Mouse (Mus musculus): ENCODE measurements around the gene Hoxa4.

DNA sequence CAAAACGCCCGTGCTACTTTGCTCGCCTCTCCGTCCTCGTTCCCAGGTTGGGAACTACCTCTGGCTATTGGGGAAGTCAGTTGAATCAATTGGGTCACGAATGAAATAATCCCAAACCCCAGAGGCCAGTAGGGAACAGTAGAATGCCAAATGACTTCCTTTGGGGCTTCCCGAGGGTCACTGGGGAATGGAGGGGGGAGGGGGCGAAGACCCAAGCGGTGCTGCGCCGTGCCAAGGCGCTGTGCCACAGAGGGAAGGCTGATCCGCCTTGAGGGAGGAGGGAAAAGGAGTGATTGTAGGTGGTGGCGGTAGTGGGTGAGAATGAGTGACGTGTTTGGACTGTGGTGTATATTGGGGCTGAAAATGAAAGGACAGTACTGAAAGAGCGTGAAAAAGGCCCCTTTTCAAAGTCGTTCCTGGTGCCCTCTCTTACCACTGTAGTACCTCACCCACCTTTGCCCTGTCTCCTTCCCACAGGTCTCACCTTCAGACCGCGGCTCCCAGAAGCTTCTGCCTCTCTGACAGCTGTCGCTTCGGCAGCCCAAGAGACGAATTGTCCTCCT is 21.1 kb upstream of the Hoxa4 start:
- TF ChIP-seq CTCF (IDR thresholded peaks at IDR 0.05; ENCODE audit: low read depth): no peak
- no peak for TF ChIP-seq EP300 (IDR thresholded peaks at IDR 0.05; ENCODE audit: low read depth)
